Comparison of ENCODE assay signal across 20 mouse cellular contexts in the genomic region with DNA sequence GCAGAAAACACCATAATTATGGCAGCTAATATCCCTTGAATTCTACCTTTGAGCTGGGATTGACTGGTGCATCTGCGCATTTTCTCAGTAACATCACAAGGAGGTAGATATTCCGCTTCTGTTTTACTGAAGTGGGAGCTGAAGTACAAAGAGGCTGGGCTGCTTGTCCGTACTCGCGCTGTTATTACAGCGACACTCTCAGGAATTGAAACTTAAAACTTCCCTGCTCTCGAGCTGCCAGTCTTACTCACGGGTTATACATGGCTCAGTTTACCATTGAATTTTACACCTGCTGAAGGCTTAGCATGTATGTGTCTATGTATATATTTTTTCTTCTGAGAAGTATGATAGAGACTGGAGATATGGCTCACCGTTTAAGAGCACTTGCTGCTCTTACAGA. TPM values are rescaled to one million over a fixed set of nuclear protein-coding genes. Genes with fewer than 3 reads are reported as not detected.
DNase-seq lines count a peak whose midpoint lies in the region; ATAC-seq and TF ChIP-seq lines count a peak whose summit lies in the region.
"Had no signal": no experiment of that assay in that cellular context is flagged by ENCODE, and none has a peak within 500 bp of the region (broad histone marks: within the 10 kb centered on the region; RNA-seq: fewer than 3 reads in every experiment).

No protein-coding gene starts in this region.

- no peak for TF ChIP-seq CTCF in gastrocnemius, adult 2 months (IDR thresholded peaks at IDR 0.05)
- TF ChIP-seq CTCF in stomach, postnatal 0 days (IDR thresholded peaks at IDR 0.05; ENCODE audit: low read depth), result peak; percentile 16; the same call in 1 of the 2 replicates

- no peak for TF ChIP-seq EP300 in stomach, postnatal 0 days (optimal IDR thresholded peaks at IDR 0.05)

- WGBS in embryonic facial prominence, embryonic 14.5 days, result 49% methylated on average over 9 of the region's 9 CpGs
- whole genome bisulfite sequencing in stomach, postnatal 0 days, result 68% methylated on average over 9 of the region's 9 CpGs

- H3K36me3 ChIP-seq in embryonic facial prominence, embryonic 14.5 days (ENCODE audit: control insufficient read depth, insufficient read depth, low read length), result no peaks in the 10 kb centered on the region
- no peaks in the 10 kb centered on the region for H3K36me3 ChIP-seq in stomach, postnatal 0 days (ENCODE audit: control insufficient read depth, insufficient read depth, low read length)
- H3K36me3 ChIP-seq: forebrain, embryonic 15.5 days had no signal

- intact Hi-C loops in gastrocnemius, adult 2 months (cut with DNase I), result no loop called here
- intact Hi-C loops in gastrocnemius, postnatal 14 days (cut with DNase I; ENCODE audit: low total_unique reads), result loop anchor here (10.0 kb wide), 1 partner anchor 111 kb away; no protein-coding TSS in a partner anchor

- no peaks in the 10 kb centered on the region for H3K27me3 ChIP-seq in embryonic facial prominence, embryonic 14.5 days (replicated peaks; ENCODE audit: control insufficient read depth, insufficient read depth, low read length)
- H3K27me3 ChIP-seq in stomach, postnatal 0 days (ENCODE audit: control insufficient read depth, insufficient read depth, low read length), result no peaks in the 10 kb centered on the region
- H3K27me3 ChIP-seq: embryonic facial prominence, embryonic 13.5 days; forebrain, embryonic 13.5 days; forebrain, embryonic 15.5 days had no signal

- H3K27ac ChIP-seq in gastrocnemius, adult 2 months, result peak overlapping the region; percentile 56
- no peak overlapping the region for H3K27ac ChIP-seq in embryonic facial prominence, embryonic 14.5 days (replicated peaks; ENCODE audit: low read depth, low read length)
- H3K27ac ChIP-seq in stomach, postnatal 0 days (replicated peaks), result no peak overlapping the region
- H3K27ac ChIP-seq: embryonic facial prominence, embryonic 13.5 days; forebrain, embryonic 13.5 days had no signal

- no peak for DNase-seq in gastrocnemius, adult 2 months
- no peak for DNase-seq in gastrocnemius, postnatal 14 days
- peak; percentile 68 for DNase-seq in embryonic facial prominence, embryonic 14.5 days (ENCODE audit: low spot score)
- DNase-seq in stomach, postnatal 0 days (ENCODE audit: low spot score), result no peak
- DNase-seq in embryo, embryonic 10.5 days (ENCODE audit: low spot score), result no peak
- DNase-seq: adrenal gland, adult 8-10 months; adrenal gland, postnatal 14 days; adrenal gland, postnatal 36 days; cerebellum, adult 11-12 months; cerebellum, adult 2 months; cerebellum, adult 9-10 months; cerebellum, postnatal 10 days; cerebellum, postnatal 25 days; embryo, embryonic 11 days; forebrain, postnatal 0 days had no signal

- H3K9ac ChIP-seq in embryonic facial prominence, embryonic 14.5 days (ENCODE audit: low read depth, low read length), result no peak overlapping the region
- no peak overlapping the region for H3K9ac ChIP-seq in stomach, postnatal 0 days (ENCODE audit: low read length)
- H3K9ac ChIP-seq: embryonic facial prominence, embryonic 13.5 days; forebrain, embryonic 13.5 days; forebrain, embryonic 15.5 days; forebrain, postnatal 0 days had no signal

- peaks cover 34% of the 10 kb centered on the region for H3K4me1 ChIP-seq in embryonic facial prominence, embryonic 14.5 days (ENCODE audit: control insufficient read depth, insufficient read depth, low read length)
- peaks cover 2% of the 10 kb centered on the region; the same call in 1 of the 2 replicates for H3K4me1 ChIP-seq in stomach, postnatal 0 days (replicated peaks; ENCODE audit: control insufficient read depth, insufficient read depth)

- no peaks in the 10 kb centered on the region for H3K9me3 ChIP-seq in embryonic facial prominence, embryonic 14.5 days (ENCODE audit: control insufficient read depth, low read length)
- no peaks in the 10 kb centered on the region for H3K9me3 ChIP-seq in stomach, postnatal 0 days (ENCODE audit: control insufficient read depth, low read length)
- H3K9me3 ChIP-seq: embryonic facial prominence, embryonic 13.5 days; forebrain, embryonic 13.5 days; forebrain, embryonic 15.5 days had no signal

- no peak overlapping the region for H3K4me2 ChIP-seq in embryonic facial prominence, embryonic 14.5 days (ENCODE audit: low read depth, low read length)
- H3K4me2 ChIP-seq in stomach, postnatal 0 days (replicated peaks; ENCODE audit: low read depth), result no peak overlapping the region
- H3K4me2 ChIP-seq: embryonic facial prominence, embryonic 13.5 days; forebrain, embryonic 13.5 days; forebrain, embryonic 15.5 days had no signal

- peak; percentile 64 for ATAC-seq in embryonic facial prominence, embryonic 14.5 days (ENCODE audit: low read depth)
- ATAC-seq in stomach, postnatal 0 days (ENCODE audit: low FRiP score, low TSS enrichment), result no peak
- ATAC-seq: activated CD4-positive, CD25-positive, alpha-beta regulatory T cell, adult 4 months; forebrain, embryonic 13.5 days; forebrain, embryonic 15.5 days; forebrain, postnatal 0 days had no signal

- H3K4me3 ChIP-seq in gastrocnemius, adult 2 months, result peak overlapping the region; percentile 49
- H3K4me3 ChIP-seq in embryonic facial prominence, embryonic 14.5 days (ENCODE audit: low read depth, low read length), result no peak overlapping the region
- no peak overlapping the region for H3K4me3 ChIP-seq in stomach, postnatal 0 days (ENCODE audit: low read depth, low read length)
- H3K4me3 ChIP-seq: embryonic facial prominence, embryonic 13.5 days; forebrain, embryonic 13.5 days; forebrain, embryonic 15.5 days had no signal

RNA-seq across cellular contexts. Expression of gene Fmnl2, which starts 18.1 kb away (rescaled TPM):
- total RNA-seq in gastrocnemius, adult 2 months (2021), result 1 to 10 TPM; 6.0 to 7.0 TPM
- 1 to 10 TPM; 6.5 to 9.1 TPM for total RNA-seq in gastrocnemius, postnatal 14 days (2021)
- 9.9 and 10.4 TPM in 2 replicates for polyA plus RNA-seq in embryonic facial prominence, embryonic 14.5 days (2014; fragmentation: Nextera tagmentation; extraction: Ambion mirVana)
- 2.6 and 3.0 TPM in 2 replicates for polyA plus RNA-seq in stomach, postnatal 0 days (2015; fragmentation: Nextera tagmentation; extraction: Ambion mirVana)
- total RNA-seq: MEL had no signal
